Mouse (Mus musculus): Measurements from ENCODE around the gene Meis2. TPM values are rescaled to one million over a fixed set of nuclear protein-coding genes. Genes with fewer than 3 reads are reported as not detected.

Gene Meis2
- polyA plus RNA-seq, 1 experiment, result not detected

DNA sequence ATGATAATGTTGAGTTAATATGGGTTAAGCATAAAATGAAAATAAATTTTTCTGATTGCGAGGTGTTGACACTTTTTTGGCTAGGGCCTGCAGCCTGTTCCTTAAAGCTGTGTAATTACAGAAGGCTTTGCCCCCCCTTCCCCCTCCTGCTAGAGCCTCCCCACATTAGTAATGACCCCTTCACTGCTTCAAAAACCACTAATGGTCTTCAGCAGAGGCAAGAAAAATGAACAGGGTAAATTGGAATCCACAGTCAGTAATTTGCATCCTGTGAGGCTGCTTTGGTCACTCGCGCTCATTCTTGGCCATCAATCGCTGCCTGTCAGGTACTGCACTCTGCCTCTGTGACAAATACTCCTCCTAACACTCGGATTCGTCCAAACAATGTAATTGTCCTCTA is 142.4 kb downstream of the Meis2 start:
- TF ChIP-seq GATA1 (IDR thresholded peaks at IDR 0.05; ENCODE audit: low read length), result no peak

DNA sequence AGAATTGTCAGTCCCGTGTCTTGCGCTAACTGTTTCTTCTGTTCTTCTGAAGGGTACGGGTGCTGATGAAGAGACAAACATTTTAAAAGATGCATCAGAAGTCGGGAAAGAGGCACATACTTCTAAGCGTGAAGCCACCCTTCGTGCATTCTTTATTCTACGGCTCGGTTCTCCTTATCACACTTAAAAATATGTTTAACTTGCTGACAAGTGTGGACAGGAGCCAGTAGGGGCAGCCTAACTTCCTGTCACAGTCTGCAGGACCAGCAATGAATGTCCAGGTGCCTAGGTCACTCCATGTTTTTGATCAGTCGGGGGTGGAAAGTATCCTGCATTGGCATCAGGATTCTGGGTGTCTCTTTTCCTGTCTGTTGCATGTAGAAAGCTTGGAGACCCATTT is 144.0 kb downstream of the Meis2 start:
- TF ChIP-seq GATA1 (IDR thresholded peaks at IDR 0.05; ENCODE audit: low read length), result no peak

DNA sequence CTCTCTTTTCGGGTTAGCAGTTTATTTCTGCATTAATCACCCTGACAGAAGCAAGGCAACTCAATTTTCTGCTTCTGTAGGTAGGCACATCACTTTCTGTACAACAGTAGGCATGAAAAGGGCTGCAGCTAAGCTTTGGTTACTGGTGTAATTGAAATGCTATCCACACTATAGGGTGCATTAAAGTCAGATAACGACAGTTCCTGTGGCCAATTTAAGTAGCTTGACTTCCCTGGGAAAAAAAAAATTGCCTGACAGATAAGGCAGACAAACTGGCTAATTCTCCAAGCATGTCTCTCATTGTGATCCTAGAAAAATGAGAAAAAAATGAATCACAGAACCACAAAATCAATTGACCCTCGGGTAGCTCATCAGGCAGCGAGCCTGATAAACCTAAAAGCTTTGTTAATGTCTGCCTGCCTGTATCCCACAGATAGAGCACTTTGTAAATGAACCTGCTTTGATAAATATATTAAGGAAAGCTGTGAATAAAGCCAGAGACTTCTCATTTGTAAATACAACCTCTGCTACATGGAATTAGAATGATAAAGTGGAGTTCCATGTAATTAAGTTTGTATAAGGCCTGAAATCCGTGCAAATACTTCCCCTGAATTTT is 145.2 kb downstream of the Meis2 start:
- no peak for TF ChIP-seq GATA1 (IDR thresholded peaks at IDR 0.05; ENCODE audit: low read length)

DNA sequence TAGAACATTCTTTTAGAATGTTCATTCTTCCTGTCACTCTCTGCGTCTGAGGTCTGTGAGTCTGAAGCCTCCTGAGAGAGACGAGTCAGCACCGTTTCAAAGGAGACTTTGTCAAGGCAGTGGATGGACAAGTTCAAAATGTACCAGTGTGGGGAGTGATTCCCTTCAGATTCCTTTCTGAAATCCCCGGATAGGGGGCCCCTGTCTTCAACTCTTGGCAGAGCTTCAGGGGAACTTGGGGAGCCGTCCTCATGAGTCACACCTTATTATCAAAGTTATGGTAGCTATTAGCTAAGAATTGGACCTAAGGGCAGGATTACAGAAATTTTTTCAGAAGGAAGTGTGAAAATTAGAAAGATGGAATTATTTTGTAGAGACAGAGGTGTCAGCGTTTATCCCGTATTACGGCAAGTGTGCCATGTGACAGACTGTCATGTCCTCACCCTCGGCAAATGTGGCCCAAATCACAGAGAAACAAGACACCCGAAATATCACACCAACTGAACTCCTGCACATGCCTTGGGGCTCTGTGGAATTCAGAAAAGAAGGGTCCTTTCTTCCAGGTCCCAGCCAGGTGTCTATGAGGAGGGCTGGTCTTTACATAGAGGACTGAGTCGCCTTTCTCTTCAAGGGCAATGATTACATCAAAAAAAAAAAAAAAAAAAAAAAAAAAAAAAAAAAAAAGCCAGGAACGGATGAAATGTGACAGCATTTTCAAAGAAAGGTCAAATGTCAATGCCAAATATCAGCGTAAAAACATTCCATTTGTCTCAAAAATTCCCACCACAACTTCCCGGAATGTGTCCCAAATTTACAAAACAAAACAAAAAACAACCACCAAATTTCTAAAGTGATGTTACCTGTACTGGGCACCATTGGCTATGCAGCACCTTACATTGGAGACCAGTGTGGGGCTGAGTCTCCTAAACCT is 146.2 kb downstream of the Meis2 start:
- no peak for TF ChIP-seq GATA1 (IDR thresholded peaks at IDR 0.05; ENCODE audit: low read length)

DNA sequence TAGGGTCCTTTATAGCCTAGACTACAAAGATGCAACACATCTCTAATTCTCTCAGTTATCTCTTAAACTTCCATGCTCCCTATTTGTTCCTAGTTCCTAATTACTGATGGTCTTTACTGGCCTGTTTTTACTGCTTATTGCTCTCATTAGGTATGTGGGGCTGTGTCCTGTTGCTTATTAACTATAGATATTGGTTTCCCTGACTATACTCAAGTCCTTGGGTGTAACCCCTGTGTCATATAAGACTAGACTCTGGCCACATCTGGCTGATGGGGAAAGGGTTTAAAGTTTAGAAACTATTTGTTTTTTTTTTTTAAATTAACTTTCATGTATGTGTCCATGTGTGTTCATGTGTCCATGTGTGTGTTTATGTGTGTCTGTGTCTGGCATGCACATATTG is 147.1 kb downstream of the Meis2 start:
- TF ChIP-seq GATA1 (IDR thresholded peaks at IDR 0.05; ENCODE audit: low read length), result no peak

DNA sequence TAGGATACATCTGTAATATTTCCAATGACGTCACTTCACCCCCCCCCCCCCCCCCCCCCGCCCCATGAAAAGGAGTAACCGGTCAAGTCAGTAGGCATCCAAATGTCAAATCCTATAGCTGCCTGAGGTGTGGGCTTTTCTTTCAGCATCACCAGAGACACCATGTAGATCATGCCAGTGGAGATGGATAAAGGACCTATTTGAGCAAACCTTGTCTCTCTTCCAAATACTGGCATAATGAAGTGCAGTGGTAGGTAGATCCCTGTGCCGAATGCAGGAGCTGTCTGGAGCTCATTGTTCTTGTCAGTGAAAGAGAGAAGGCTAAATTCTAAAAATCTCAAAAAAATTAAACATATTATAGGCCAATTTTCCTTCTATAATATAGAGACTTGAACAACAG is 151.1 kb downstream of the Meis2 start:
- no peak for TF ChIP-seq GATA1 (IDR thresholded peaks at IDR 0.05; ENCODE audit: low read length)

DNA sequence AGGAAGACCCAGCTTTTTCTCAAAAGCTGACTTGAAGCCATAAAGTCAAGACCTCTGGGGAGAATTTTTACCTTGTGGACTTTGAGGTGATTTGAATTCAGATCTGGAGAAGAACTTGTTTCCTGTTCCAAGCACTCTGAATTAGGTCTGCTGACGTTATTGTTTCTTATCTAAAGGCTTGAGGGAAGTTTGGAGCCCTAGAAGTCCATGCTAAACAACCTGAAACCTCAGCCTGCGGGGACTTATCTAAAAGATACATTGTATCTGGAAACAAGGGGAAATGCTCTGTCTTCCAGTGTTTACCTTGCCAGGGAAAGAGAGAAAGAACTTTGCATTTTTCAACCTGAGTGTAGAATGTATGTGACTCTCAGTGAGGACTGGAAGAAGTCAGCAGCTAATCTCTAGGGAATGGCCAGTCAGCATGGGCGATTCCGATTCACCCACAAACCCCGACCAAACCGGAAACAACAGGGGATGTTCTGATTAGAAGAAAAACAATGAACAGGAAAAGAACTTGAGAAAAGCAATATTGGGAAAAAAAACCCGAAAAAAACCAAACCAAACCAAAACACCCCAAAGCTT is 152.6 kb downstream of the Meis2 start:
- TF ChIP-seq GATA1 (IDR thresholded peaks at IDR 0.05; ENCODE audit: low read length), result no peak

DNA sequence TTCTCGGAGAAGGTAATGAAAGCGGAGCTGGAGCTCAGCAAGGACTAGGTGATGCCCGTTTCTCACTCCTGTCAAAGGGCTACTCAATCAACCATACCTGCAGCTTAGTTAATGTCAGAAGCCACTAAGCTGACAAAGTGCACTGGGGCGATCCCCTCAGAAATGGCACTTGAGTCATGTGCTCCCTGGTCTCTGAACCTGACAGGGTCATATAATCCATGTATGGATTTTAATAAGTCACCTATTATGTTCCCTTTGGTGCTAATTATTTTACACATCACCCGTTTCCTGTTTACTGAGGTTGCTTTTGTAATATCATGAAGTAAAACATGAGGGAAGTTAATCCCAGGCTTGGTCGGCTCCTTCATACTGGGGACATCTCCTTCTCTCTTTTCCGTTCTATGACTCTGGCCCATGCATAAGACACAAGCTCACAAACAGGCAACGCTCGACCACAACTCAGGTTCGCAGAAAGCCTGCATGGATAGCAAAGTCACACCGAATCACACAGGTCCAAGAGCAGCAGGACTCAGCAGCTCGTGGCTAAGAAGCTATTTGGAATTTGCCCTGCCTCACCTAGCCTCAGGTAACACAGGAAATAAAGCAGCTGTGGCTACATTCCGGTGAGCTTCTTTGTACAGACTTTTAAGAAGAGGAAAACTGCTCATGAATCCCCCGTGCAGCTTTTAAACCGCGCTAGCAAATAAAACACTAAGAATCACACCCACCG is 153.6 kb downstream of the Meis2 start:
- no peak for TF ChIP-seq GATA1 (IDR thresholded peaks at IDR 0.05; ENCODE audit: low read length)

DNA sequence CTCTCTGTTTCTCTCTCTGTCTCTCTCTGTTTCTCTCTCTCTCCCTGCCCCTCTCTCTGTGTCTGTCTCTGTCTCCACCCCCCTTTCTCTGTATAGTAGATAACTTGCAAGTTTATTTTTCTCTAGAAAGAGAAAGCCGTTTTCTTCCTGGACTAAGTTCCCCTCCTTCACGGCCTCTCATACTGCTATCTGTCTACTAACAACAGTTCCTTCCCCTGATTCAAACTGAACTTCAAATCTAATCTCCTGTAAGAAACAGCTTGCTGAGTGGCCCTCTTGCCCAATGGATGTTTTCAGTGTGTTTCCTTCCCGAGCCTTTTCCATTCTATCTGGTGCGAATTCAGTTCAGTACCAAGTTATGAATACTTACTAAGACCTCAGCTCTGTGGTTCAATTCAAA is 155.4 kb downstream of the Meis2 start:
- no peak for TF ChIP-seq GATA1 (IDR thresholded peaks at IDR 0.05; ENCODE audit: low read length)

DNA sequence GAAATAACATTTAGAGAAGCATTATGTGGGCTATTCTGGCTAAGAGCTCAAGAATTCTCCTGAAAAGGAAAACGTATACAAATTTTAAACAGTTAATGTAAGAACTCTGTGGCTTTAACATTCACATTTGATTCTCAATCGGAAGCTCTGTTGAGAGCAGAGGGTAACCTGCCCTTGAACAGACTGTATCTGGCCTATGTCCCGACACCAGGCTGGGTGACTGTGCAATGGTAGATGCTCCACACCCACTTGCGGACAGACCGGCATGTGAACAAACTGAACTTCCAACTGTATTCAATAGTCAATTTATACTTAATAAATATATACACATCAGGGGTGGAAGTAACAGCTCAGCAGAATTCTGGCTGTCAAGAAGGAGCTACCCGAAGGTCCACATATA is 164.6 kb downstream of the Meis2 start:
- TF ChIP-seq GATA1 (IDR thresholded peaks at IDR 0.05; ENCODE audit: low read length), result no peak

DNA sequence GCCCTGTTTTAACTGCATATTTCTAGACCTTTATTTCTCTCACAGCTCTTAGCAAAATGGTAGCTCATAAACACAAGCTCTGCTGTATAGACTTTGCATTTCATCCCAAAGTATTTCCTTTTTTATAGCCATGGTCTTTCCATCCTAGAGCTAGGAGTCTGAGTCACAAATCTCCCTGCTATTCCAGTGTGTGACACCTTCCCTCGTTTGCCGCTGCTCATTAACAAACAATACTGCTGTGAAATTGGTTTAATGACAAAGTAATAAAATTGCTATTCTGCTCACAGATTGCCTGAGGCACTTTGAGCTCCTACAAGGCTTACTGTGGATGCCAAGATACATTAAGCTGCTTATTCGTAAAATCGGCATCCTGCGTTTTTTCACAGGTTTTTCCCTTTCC is 168.1 kb downstream of the Meis2 start:
- no peak for TF ChIP-seq GATA1 (IDR thresholded peaks at IDR 0.05; ENCODE audit: low read length)

DNA sequence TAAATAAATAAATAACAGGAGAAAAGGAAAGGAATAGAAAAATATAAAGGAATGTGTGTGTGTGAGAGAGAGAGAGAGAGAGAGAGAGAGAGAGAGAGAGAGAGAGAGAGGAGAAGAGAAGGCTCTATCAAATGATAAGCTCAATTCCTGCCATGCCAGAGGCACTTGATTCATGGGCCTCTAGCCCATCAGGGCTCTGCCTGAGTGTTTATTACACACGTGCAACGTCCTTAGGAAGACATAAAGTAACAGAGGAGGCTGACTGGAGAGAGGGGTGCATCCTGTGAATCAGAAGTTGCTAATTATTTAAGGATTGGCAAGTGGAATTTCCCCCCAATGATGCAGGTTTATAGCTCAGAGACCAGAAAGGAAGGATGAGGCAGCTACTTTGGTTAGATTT is 168.6 kb downstream of the Meis2 start:
- TF ChIP-seq GATA1 (IDR thresholded peaks at IDR 0.05; ENCODE audit: low read length), result no peak

DNA sequence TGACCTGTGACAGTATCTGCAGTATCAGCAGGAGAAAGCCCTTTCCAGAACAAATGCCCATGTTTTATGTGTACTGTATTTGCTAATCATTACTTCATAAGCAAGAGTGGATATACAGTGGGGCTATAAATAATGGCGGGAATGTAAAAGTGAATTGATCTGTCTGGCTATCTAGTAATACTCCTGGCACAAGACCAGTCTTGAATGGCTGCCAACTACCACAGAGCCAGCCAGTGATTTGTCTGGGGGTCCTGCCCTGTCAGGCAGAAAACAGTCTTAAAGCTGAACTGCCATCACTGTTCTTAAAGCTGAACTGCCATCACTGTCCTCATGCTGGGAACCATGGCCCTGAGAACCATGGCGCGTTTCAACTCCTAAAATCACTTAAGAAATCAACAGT is 169.9 kb downstream of the Meis2 start:
- TF ChIP-seq GATA1 (IDR thresholded peaks at IDR 0.05; ENCODE audit: low read length), result no peak

DNA sequence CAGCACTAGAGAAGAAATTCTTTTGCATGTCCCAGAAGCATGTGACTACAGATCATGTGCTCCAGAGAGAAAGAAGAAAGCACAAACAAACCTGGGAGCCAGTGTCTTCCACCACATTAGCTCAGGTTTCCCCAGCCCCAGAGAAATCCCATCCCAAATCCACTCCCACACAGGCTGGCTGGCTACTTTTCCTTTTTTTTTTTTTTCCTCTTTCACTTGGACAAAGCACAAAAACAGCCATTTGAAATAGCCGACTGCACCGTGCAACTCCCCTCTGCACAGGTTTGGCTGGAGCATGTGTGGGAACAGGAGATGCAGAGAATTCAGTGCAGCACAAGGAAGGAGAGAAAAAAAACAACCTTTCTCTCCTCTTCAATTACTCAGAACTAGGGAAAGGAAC is 170.4 kb downstream of the Meis2 start:
- TF ChIP-seq GATA1 (IDR thresholded peaks at IDR 0.05; ENCODE audit: low read length), result no peak

DNA sequence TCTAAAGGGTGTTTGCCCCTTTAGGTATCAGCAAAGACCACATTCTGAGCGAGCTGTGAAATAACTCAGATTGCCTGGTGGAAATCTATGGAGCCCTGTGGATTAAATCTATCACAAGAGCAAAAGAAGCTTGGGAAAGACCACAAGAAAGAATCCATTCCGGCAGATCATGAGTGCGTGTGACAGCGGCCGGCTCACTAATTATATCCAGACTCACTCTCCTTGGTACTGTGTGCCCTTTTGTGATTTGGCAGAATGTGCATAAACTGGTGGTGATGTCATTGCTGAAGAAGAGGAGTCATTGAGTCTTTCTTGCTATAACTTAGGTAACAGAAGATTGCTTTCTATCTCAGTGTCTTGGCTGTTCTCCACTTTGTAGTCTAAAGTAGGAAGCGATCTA is 172.5 kb downstream of the Meis2 start:
- no peak for TF ChIP-seq GATA1 (IDR thresholded peaks at IDR 0.05; ENCODE audit: low read length)

DNA sequence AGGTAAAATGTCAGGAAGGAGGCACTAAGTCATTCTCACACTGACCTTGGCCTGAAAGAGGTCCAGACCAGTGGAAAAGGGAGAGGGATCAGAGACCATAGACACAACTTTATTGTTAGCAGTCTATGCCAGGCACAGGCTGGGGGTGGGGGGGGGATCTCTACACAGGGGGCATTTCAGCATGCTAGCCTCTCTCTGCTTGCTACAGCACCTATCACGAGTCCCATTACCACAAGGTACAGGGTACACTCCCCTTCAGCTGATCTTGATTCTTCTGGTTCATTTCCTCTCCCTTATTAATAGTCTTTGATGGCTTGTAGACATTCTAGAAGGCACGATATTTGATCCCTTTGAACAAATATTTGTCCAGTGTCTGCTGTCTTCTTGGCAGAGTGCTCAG is 174.9 kb downstream of the Meis2 start:
- no peak for TF ChIP-seq GATA1 (IDR thresholded peaks at IDR 0.05; ENCODE audit: low read length)

All from G1E-ER4 (cell line).